Mouse (Mus musculus): ENCODE measurements around the gene Nxph1.

Nxph1 gene

DNA sequence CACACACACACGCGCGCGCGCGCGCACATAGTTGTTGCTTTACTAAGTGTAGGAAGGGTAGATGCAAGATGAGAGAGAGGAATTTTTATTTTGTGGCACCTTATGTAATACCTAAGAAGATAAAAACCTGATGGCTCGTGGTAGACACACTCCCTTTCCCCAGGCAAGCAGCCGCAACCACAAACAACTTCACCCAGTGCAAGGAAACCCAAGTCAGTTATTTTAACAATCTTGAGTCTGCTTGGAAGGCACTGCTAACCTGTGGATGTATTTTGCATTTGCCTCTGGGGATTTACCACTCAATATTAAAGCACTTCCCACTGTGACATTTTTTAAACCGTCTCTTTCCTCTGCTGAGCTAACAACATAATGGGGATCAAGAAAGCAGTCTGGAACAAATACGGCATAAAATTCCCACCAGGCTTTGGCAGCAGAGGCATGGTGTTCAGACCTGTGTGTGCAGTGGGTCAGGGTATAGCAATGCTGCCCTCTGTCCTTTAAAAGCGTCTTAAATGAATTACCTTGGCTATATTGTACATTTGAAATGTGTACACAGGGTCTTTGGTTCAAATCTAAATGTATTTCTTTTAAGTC, 176.2 kb downstream of the Nxph1 start:
- no peak for DNase-seq (ENCODE audit: extremely low read depth, low read depth)

DNA sequence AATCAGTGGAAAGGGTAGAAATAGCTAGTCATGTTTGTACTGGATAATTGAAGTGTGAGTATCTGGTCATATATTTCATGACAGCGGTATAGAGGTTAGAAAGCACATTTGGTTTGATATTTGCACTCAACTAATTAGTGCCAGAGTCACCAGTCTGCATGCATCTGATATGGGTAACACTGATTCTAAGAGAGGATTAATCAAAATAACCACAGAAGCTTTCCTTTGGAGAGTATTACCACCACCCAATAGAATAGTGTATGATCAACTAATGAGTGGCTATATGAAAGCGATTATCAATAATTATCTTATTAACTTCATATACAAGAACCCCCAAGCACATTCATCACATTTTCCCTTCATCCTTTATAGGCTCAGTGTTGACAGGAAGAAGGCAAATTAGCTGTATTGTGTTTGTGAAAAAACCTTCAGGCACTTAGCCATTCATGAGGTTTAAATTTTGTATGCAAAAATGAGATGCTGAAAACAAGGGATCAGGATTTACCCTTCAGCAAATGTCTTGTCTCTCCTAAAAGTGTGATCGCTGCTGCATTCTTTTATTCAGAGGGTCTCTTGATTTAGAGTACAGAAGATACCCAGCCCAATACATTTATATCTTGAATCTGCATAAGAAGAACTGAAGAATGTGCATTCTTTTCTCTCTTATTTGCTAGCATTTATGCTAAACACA, 185.5 kb downstream of the Nxph1 start:
- DNase-seq (ENCODE audit: extremely low read depth, low read depth) = no peak

DNA sequence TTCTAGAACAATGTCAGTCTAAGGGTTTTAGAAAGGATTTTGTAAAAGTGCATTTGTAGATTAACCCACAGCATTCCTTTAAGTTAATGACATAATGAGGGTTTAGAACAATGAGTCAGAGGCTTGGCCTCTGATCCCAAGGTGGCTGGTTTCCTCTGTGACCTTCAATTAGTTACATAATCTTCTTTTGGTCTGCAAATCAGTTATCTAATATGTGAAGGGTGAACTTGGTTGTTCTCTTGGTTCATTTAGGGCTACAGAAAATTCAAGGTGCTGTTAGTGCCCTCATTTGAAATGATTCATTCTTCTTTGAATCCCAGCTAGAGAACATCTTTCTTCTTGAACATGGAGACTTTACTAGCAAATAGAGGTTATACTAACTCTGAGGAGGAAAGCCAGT, 199.7 kb downstream of the Nxph1 start:
- DNase-seq (ENCODE audit: extremely low read depth, low read depth) = no peak

DNA sequence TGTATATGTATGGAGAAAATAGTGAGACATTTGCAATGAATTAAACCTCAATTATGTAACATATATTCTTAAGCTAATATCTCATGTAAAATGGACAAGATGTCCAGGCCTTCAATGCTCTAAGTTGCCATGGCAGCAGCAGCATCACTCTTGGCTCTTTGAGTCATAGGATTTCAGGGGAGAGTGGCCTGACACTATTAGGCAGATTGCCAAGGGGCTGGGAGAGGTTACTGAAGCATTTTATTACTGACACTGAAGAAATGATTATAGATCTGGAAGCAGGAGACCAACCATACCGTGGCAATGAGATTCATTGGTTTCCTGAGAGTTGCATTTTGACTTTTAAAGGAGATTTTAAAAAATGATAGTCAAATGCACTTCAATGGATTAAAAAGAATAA, 201.6 kb downstream of the Nxph1 start:
- DNase-seq (ENCODE audit: extremely low read depth, low read depth) = no peak

DNA sequence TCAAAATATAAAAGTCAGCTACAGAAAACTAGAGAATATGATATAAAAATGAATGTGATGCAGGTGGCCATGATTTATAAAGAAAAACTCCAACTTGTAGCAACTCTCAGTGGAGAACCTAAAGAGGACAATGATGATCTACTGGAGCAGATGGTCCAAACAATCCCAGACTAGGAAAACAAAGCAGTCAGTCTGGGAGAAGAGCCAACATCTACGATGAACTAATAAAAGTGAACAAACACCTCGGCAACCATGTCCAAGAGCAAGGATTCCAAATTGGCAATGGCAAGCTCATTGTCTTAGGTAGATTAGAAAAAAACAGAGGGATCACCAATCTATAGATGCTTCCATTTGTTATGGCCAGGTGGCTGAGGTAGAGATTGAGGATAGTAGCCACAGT, 211.0 kb downstream of the Nxph1 start:
- no peak for DNase-seq (ENCODE audit: extremely low read depth, low read depth)

DNA sequence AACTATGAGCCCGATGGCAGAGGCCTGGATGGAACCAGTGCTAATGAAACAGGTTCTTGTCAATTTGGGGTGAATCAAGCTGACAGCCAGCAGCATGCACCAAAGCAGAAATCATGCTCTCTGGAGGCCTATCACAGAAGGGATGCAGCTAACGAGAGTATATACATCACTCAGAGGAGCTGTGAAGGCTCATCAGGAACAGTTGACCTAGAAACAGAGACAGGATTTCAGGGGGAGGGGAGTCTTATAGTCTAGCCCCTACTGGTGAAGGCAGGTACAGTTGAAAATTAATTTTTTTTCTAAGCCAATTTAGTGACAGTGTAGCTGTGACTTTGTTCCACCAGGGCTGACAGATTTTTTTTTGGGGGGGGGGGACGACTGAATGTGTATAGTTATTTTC, 234.2 kb downstream of the Nxph1 start:
- DNase-seq (ENCODE audit: extremely low read depth, low read depth) = no peak

DNA sequence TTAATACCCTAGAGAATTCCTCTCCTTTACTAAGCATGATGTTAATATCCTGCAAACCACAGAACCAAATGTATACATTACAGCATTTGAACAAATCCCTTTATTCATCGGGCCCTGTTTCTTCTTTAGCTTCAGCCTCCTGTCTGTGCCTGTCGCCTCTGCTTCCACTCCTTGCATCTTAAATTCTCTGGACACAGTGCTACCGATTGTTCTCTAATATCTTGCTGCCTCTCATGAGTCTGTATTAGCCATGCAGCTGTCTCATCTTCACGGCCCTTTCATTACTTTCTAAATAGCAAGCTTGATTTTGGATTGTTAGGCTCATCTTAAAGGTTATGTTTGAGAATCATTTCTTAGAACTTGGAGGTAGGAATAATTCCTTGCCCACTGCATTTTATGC, 262.5 kb downstream of the Nxph1 start:
- DNase-seq (ENCODE audit: extremely low read depth, low read depth) = no peak

DNA sequence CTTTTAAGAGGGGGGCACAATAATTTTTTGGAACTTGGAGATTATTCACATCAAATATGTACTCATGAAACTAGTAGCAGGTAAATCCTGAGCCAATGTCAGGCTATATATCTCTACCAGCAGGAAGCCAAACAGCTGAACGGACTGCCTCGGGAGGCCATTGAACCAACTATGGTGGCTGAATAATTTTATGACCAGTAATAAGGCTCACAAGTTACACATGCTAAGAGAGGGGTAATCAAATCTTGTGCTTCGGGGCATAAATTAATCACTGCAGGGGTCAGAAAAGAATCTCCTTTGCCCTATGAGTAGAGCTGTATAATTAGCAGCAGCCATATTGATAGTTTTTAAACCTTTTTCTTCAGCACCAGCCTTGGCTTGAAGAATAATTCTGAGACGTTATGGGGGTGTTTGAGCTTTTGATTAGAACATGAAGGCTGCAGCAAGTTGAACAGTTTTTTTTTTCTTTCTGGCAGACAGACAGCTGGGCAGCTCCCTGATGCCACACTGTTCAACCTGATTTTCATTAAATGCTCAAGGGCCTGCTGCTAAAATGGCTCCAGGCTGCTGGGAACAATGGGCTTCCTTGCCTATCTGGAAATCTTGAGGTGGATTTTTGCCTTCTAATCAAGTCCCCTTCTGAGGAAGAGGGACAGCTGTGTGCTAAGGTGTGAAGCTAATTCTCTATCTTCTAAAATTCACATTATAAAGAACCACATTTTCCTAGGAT, 272.7 kb downstream of the Nxph1 start:
- no peak for DNase-seq (ENCODE audit: extremely low read depth, low read depth)

DNA sequence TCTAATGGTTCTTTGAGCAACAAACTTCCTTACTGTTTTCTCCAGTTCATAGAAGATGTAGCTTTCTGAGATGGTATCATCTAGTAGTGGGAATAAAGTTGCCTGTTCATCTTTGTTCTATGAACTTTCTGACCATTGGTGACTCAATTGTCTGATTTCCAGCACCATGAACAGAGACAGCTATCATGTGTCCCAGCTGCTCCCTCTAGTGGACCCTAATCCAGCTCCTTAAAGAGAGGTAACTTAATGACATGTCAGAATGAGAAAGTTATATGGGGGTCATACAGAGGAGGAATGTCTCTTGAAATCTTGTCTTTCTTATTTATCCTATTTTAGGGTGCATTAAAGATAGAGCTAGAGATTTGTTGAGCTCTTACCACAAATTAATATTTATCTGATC, 286.6 kb downstream of the Nxph1 start:
- no peak for DNase-seq (ENCODE audit: extremely low read depth, low read depth)

DNA sequence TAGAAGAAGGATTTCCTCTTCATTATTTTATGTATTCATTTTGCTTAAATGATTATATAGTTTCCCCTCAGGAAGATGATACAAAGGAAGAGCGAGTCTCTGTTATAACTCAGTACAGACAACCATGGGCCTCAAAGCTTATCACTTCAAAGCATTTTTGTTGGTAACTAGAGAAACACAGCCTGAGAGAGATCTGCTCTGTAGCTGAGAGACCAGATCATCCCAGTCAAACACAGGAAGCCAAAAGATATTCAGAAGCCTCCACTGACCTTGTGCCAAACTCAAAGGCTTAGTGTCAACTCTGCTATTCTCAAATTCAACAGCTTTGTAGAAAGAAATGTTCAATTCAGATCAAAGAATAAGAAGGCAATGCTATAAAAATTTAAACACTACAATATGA, 319.8 kb downstream of the Nxph1 start:
- DNase-seq (ENCODE audit: extremely low read depth, low read depth) = no peak

Measured in MEL-GATA-1-ER (cell line).